Mouse (Mus musculus) c-Kit-negative CD71-positive TER-119-positive erythroid progenitor cells, embryonic 14.5 days (primary cell): Measurements from ENCODE around the gene Chst11.
"Not testable (repeated sequence)": the region's sequence is repeated elsewhere in the genome, so short reads cannot be mapped to it uniquely, and the experiment has no call there.

Experiments
- DNase-seq: peaks from one replicate; pipeline ENCODE4 v3.0.0-alpha.2; 2013; ENCODE audit warnings: low read depth, low spot score

Chst11 gene

GRCm38 (mm10) chr10:83107921-83108738, 122.8 kb downstream of the Chst11 start:
- no peak for DNase-seq

DNA sequence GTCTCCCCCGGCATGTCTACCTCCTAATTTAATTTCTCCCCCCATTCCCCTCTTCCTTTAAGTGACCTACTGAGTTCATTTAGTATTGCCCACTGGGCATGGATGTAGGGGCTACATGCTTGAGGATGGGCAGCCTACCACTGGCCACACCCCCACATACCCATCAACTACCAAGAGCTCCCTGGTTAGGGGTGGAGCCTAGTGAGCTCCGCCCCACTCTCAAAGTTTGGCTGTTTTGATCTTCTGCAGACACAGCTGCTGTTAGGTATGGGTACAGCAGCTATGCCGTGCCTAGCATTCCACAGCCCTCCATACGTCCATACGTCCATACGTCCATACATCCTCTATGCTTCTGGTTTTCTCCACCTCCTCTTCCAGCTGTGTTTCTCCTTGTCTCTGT, 123.6 kb downstream of the Chst11 start:
- DNase-seq = no peak

- no peak for DNase-seq
Observed at GRCm38 (mm10) chr10:83111046-83111445, 125.7 kb downstream of the Chst11 start.

DNA sequence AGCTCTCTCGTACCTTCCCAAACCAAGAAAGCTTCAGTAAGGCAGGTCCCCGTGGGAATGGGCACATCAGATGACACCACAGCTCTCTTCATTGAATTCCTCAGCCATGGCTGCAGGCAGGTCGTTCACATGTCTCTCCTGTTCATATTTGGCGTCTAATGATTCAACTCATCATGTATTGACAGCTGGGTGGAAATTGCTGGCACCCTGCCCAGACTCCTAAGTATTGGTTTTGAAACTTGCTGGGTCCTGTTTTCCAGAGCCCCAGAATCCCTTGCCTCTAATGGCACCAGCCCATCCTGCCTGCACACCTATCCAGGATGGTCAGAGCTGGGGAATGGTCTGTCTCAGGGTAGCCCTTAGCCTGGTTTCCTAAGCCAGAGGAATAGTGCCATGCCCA, 127.0 kb downstream of the Chst11 start:
- DNase-seq = no peak

DNA sequence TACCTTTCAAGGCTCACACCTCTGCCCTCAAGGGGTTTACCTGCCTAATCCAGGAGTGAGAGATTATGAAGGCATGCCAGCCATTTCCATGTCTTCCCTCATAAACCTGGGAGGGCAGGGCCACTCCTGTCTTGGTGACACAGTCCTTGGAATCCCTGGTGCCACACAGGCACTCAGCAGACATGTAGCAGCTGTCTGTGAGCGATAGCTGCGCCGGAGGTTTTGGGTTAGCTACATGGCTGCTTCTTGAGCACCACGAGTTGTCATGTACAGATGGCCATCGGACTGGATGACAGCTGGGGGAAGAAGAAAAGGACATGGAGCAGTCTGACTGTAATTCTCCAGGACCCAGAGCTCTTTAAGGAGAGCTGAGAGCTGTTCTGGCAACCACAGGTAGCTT, 129.3 kb downstream of the Chst11 start:
- DNase-seq = no peak

GRCm38 (mm10) chr10:83116889-83117288, 131.6 kb downstream of the Chst11 start:
- no peak for DNase-seq

GRCm38 (mm10) chr10:83117851-83118250, 132.6 kb downstream of the Chst11 start:
- DNase-seq = no peak

- DNase-seq = no peak
Observed at GRCm38 (mm10) chr10:83118613-83119012, 133.3 kb downstream of the Chst11 start.

- no peak for DNase-seq
Observed at GRCm38 (mm10) chr10:83119016-83119415, 133.7 kb downstream of the Chst11 start.

- not testable (repeated sequence) for DNase-seq
Observed at GRCm38 (mm10) chr10:83119461-83119860, 134.2 kb downstream of the Chst11 start.

DNA sequence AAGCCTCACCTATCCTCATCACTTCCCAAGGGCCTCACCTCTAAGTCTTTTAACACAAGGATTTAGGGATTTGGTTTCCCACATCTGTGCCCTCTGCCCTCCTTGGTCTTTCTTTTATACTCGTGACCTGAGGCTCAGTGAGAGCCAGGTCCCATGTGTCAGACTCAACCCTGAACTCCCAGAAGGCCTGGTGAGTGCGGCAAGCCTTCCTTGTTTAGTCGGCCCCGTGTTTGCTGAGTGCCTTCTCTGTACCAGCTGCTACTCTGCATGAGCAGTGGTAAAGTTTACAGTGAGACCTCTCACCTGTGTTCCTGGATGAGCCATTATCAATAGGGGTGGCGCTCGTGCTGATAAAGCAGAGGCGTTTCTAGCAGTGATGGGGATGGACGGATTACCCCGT, 134.6 kb downstream of the Chst11 start:
- DNase-seq = no peak

- DNase-seq = no peak
Observed at GRCm38 (mm10) chr10:83120938-83121337, 135.6 kb downstream of the Chst11 start.

- no peak for DNase-seq
Observed at GRCm38 (mm10) chr10:83124560-83124959, 139.3 kb downstream of the Chst11 start.

DNA sequence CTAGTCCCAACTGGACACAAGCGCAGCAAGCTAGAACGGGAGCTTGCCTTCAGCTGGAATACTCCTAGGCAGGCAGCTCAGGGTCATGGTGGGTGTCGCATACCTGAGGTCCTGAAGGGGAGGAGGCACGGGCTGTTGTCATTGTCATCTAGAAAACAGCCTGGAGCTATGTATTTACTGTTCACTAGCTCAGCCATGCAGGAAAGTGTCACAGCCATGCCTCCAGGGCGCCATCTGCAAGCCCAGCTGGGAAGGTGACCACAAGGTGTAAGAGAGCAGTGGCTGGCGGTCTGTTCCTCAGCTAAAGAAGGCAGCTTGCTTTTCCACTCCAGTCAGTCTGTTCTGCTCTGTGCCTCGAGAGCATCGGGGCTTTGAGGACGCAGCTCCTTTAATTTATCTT, 141.1 kb downstream of the Chst11 start:
- DNase-seq = no peak

- no peak for DNase-seq
Observed at GRCm38 (mm10) chr10:83128435-83128834, 143.1 kb downstream of the Chst11 start.

DNA sequence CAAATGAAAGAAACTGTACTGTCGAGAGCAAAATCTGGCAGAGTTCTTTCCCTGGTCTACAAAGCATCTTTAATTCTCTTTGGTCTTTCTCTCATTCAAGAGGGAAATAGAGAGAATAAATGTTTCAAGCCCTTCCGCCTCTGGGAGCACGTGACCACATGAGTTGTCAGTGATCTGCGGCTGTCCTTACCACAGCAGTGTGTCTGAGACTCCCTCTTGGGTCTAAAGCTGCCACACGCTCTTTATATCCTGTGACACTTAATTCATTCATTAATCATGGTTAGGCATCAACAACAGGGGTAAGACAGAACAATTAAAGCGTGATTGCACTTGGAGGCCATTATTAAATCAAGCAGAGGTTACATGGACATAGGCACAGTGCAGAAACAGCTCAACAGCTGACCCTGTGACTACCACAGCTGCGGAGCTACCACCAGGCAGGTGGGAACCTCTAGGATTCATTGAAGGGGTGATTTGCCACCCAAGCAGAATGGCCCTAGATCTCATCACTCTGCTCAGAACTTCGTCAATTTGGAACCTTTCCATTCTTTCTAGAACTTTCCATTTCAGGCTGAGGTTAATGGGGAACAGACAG, 144.4 kb downstream of the Chst11 start:
- no peak for DNase-seq

DNA sequence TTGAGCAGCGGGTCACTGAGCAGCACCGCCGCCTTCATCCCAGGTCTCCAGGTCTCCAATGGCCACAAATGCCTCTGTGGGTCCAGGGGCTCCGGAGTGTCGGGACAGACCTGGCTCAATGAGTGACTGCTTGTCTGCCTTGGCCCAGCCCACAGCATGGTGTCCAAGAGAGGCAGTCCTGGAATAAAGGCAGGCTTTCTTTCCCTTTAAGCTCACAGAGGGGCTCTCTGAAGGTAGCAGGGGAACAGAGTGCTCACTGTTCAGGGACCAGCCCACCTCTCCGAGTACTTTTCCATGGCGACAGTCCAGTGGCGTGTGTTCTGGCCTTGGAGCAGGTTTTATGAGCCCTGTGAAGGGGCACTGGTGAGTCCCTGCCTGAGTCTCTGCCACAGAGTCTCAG, 145.3 kb downstream of the Chst11 start:
- no peak for DNase-seq

- DNase-seq = no peak
Observed at GRCm38 (mm10) chr10:83131884-83132283, 146.6 kb downstream of the Chst11 start.

- DNase-seq = no peak
Observed at GRCm38 (mm10) chr10:83133866-83134570, 148.7 kb downstream of the Chst11 start.

GRCm38 (mm10) chr10:83134896-83135295, 149.6 kb downstream of the Chst11 start:
- DNase-seq = no peak

GRCm38 (mm10) chr10:83135963-83136362, 150.7 kb downstream of the Chst11 start:
- DNase-seq = no peak

- no peak for DNase-seq
Observed at GRCm38 (mm10) chr10:83137103-83137502, 151.8 kb downstream of the Chst11 start.

DNA sequence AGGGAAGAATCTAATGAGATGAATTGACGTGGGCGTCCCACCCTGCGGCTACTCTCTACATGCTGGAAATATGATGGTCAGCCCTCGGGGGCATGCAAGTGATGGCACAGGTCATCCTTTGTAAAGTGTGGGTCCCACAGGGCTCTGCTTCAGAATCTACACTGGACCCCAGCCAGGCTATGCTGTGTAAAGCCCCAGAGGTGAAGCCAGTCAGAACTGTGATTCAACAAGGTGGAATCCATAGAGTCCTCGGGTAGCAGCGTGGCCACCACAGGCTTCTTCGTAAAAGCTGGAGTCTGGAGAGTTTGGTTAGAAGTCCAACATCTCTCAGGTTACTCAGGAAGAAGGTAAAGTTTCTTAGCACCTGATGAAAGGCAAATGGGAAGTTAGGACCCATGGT, 154.0 kb downstream of the Chst11 start:
- no peak for DNase-seq
